Mouse (Mus musculus) heart, embryonic 11.5 days (tissue): ENCODE data around the gene Sod3. TPM values are rescaled to one million over a fixed set of nuclear protein-coding genes. Genes with fewer than 3 reads are reported as not detected.

ENCODE experiments used
- ATAC-seq: fragments of 200-750 bp; cut with Nextera tagmentation; replicated peaks from 2 replicates; pipeline ENCODE4 v1.8.0; 2017; ENCODE audit warnings: moderate library complexity; ENCODE audit not compliant: insufficient number of reproducible peaks, low FRiP score, low TSS enrichment
- H3K27ac ChIP-seq: fragments of 300-500 bp; sonication (generic); 2 replicates; pipeline ENCODE4 v1.5.1; 2014; ENCODE audit warnings: mild to moderate bottlenecking, low read depth, low read length
- H3K27me3 ChIP-seq: fragments of 300-500 bp; sonication (generic); 2 replicates; pipeline ENCODE4 v1.6.1; 2014; ENCODE audit warnings: mild to moderate bottlenecking, low read length, mixed read lengths; ENCODE audit not compliant: control insufficient read depth, insufficient read depth
- H3K36me3 ChIP-seq: fragments of 300-500 bp; sonication (generic); 2 replicates; pipeline ENCODE4 v1.6.1; 2014; ENCODE audit warnings: mild to moderate bottlenecking, low read length, moderate library complexity, mixed read lengths; ENCODE audit not compliant: control insufficient read depth, insufficient read depth
- H3K4me1 ChIP-seq: fragments of 300-500 bp; sonication (generic); 2 replicates; pipeline ENCODE4 v1.6.1; 2014; ENCODE audit warnings: low read length; ENCODE audit not compliant: control insufficient read depth, insufficient read depth
- H3K4me2 ChIP-seq: fragments of 300-500 bp; sonication (generic); 2 replicates; pipeline ENCODE4 v1.6.1; 2014; ENCODE audit warnings: mild to moderate bottlenecking, moderate library complexity
- H3K4me3 ChIP-seq: fragments of 300-500 bp; sonication (generic); 2 replicates; pipeline ENCODE4 v1.5.1; 2014; ENCODE audit warnings: low read depth, low read length
- H3K9ac ChIP-seq: fragments of 300-500 bp; sonication (generic); 2 replicates; pipeline ENCODE4 v1.6.1; 2014; ENCODE audit warnings: mild to moderate bottlenecking, low read depth, low read length, moderate library complexity
- H3K9me3 ChIP-seq: fragments of 300-500 bp; sonication (generic); replicated peaks from 2 replicates; pipeline ENCODE4 v1.6.1; 2016; ENCODE audit warnings: low read length; ENCODE audit not compliant: control insufficient read depth
- WGBS: fragments of 180-500 bp; shearing (Covaris S2); extraction: QIAGEN DNeasy Blood & Tissue Kit; methylation state at CpG from one replicate; pipeline ENCODE4 v1.1.7; 2014; ENCODE audit not compliant: insufficient replicate concordance; 5-methylcytosine and 5-hydroxymethylcytosine counted together
- polyA plus RNA-seq: library from polyadenylated mRNA; unstranded; fragments of >200 nt; fragmentation: Nextera tagmentation; extraction: Ambion mirVana; gene quantifications from 2 replicates; pipeline ENCODE4 v1.2.1, GENCODE M21; 2014

The Sod3 gene
- polyA plus RNA-seq, 1 experiment from 2014 or later: 0.26 TPM

- H3K36me3 ChIP-seq: no peaks in the 10 kb centered on the region
- H3K27me3 ChIP-seq: no peaks in the 10 kb centered on the region
- H3K9ac ChIP-seq: no peak overlapping the region
- no peak overlapping the region for H3K27ac ChIP-seq
- WGBS: 67% methylated on average over 7 of the region's 7 CpGs
- H3K4me3 ChIP-seq: no peak overlapping the region
- H3K4me2 ChIP-seq: no peak overlapping the region
- no peak for ATAC-seq
- H3K9me3 ChIP-seq: peaks cover 4% of the 10 kb centered on the region; the same call in 1 of the 2 replicates
- H3K4me1 ChIP-seq: no peaks in the 10 kb centered on the region
Measured at GRCm38 (mm10) chr5:52388092-52388749, 24.6 kb downstream of the Sod3 start.

GRCm38 (mm10) chr5:52390381-52390780 lies 26.8 kb downstream of the Sod3 start:
- Histone ChIP-seq H3K27me3 (no peaks in the 10 kb centered on the region), H3K4me2 (no peak overlapping the region), H3K4me3 (no peak overlapping the region), H3K27ac (no peak overlapping the region), H3K4me1 (no peaks in the 10 kb centered on the region), H3K9ac (no peak overlapping the region), H3K36me3 (no peaks in the 10 kb centered on the region), H3K9me3 (peaks cover 4% of the 10 kb centered on the region; the same call in 1 of the 2 replicates)
- no peak for ATAC-seq
- WGBS: 80% methylated on average over 6 of the region's 6 CpGs

GRCm38 (mm10) chr5:52391471-52391870 lies 27.9 kb downstream of the Sod3 start:
- no peak overlapping the region for H3K9ac ChIP-seq
- ATAC-seq: no peak
- 81% methylated on average over 16 of the region's 16 CpGs for WGBS
- H3K4me1 ChIP-seq: no peaks in the 10 kb centered on the region
- no peaks in the 10 kb centered on the region for H3K27me3 ChIP-seq
- H3K4me3 ChIP-seq: no peak overlapping the region
- H3K36me3 ChIP-seq: no peaks in the 10 kb centered on the region
- no peak overlapping the region for H3K27ac ChIP-seq
- H3K9me3 ChIP-seq: peaks cover 4% of the 10 kb centered on the region; the same call in 1 of the 2 replicates
- H3K4me2 ChIP-seq: no peak overlapping the region

- ATAC-seq: no peak
- Histone ChIP-seq H3K27me3 (no peaks in the 10 kb centered on the region), H3K27ac (no peak overlapping the region), H3K9ac (no peak overlapping the region), H3K9me3 (peaks cover 4% of the 10 kb centered on the region; the same call in 1 of the 2 replicates), H3K4me2 (no peak overlapping the region), H3K36me3 (no peaks in the 10 kb centered on the region), H3K4me3 (no peak overlapping the region), H3K4me1 (no peaks in the 10 kb centered on the region)
- 78% methylated on average over 4 of the region's 4 CpGs for WGBS
Measured at GRCm38 (mm10) chr5:52393756-52394155, 30.2 kb downstream of the Sod3 start.

- Histone ChIP-seq H3K4me1 (no peaks in the 10 kb centered on the region), H3K27me3 (no peaks in the 10 kb centered on the region), H3K9ac (no peak overlapping the region), H3K36me3 (no peaks in the 10 kb centered on the region), H3K4me2 (no peak overlapping the region), H3K9me3 (no peaks in the 10 kb centered on the region), H3K4me3 (no peak overlapping the region), H3K27ac (no peak overlapping the region)
- no peak for ATAC-seq
- WGBS: 82% methylated on average over 8 of the region's 8 CpGs
Measured at GRCm38 (mm10) chr5:52404373-52404772, 40.8 kb downstream of the Sod3 start.

GRCm38 (mm10) chr5:52408668-52409315 lies 45.2 kb downstream of the Sod3 start:
- no peak overlapping the region for H3K9ac ChIP-seq
- no peak overlapping the region for H3K4me2 ChIP-seq
- H3K36me3 ChIP-seq: no peaks in the 10 kb centered on the region
- H3K4me1 ChIP-seq: no peaks in the 10 kb centered on the region
- no peak for ATAC-seq
- no peaks in the 10 kb centered on the region; the same call in 1 of the 2 replicates for H3K9me3 ChIP-seq
- 74% methylated on average over 7 of the region's 7 CpGs for WGBS
- H3K4me3 ChIP-seq: no peak overlapping the region
- H3K27ac ChIP-seq: no peak overlapping the region
- H3K27me3 ChIP-seq: no peaks in the 10 kb centered on the region

- no peak for ATAC-seq
- no peaks in the 10 kb centered on the region for H3K36me3 ChIP-seq
- no peak overlapping the region for H3K4me2 ChIP-seq
- H3K4me1 ChIP-seq: no peaks in the 10 kb centered on the region
- H3K27me3 ChIP-seq: no peaks in the 10 kb centered on the region
- H3K4me3 ChIP-seq: no peak overlapping the region
- H3K27ac ChIP-seq: no peak overlapping the region
- H3K9ac ChIP-seq: no peak overlapping the region
- 85% methylated on average over 12 of the region's 12 CpGs for WGBS
- no peaks in the 10 kb centered on the region; the same call in 1 of the 2 replicates for H3K9me3 ChIP-seq
Measured at GRCm38 (mm10) chr5:52410197-52410596, 46.6 kb downstream of the Sod3 start.

- Histone ChIP-seq H3K27ac (no peak overlapping the region), H3K9ac (no peak overlapping the region), H3K27me3 (no peaks in the 10 kb centered on the region), H3K4me2 (no peak overlapping the region), H3K36me3 (no peaks in the 10 kb centered on the region), H3K4me3 (no peak overlapping the region), H3K9me3 (no peaks in the 10 kb centered on the region; the same call in 1 of the 2 replicates), H3K4me1 (no peaks in the 10 kb centered on the region)
- 0 out of 2 replicates have a peak, but pooled peaks have one; percentile 31 for ATAC-seq
- WGBS: 51% methylated on average over 3 of the region's 3 CpGs
Measured at GRCm38 (mm10) chr5:52411567-52411966, 48.0 kb downstream of the Sod3 start.
